Mouse (Mus musculus): Measurements from ENCODE around the gene Ltn1. TPM values are rescaled to one million over a fixed set of nuclear protein-coding genes. Genes with fewer than 3 reads are reported as not detected.

Ltn1 gene
- total RNA-seq, 2 experiments from 2014 or later = 44.9 to 46.5 TPM

GRCm38 (mm10) chr16:87393813-87394548 lies 38.4 kb downstream of the Ltn1 start:
- peak; percentile 24 to 68 for DNase-seq (ENCODE audit: extremely low spot score in 1 of 2, low spot score in 1 of 2)

GRCm38 (mm10) chr16:87387444-87387977 lies 44.9 kb downstream of the Ltn1 start:
- DNase-seq (ENCODE audit: extremely low spot score in 1 of 2, low spot score in 1 of 2) = no peak

DNA sequence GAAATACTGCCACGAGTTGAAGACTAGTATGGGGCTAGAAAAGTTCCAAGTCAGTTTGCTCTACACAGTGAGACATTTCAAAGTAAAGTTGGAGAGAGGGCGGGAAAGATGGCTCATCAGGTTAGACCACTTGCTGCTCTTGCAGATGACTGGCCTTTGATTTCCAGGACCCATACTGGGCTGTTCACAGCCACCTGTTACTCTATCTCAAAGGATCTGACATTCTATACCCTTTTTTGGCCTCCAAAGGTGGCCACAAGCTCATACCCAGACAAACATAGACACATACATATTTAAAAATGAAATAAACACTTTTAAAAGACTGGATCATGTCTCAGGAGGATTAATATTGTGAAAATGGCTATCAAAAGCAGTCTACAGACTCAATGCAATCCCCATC lies 48.0 kb downstream of the Ltn1 start:
- no peak for DNase-seq (ENCODE audit: extremely low spot score in 1 of 2, low spot score in 1 of 2)

GRCm38 (mm10) chr16:87382996-87383395 lies 49.4 kb downstream of the Ltn1 start:
- DNase-seq (ENCODE audit: extremely low spot score in 1 of 2, low spot score in 1 of 2) = no peak

GRCm38 (mm10) chr16:87366445-87366844 lies 66.0 kb downstream of the Ltn1 start:
- DNase-seq (ENCODE audit: extremely low spot score in 1 of 2, low spot score in 1 of 2) = no peak

DNA sequence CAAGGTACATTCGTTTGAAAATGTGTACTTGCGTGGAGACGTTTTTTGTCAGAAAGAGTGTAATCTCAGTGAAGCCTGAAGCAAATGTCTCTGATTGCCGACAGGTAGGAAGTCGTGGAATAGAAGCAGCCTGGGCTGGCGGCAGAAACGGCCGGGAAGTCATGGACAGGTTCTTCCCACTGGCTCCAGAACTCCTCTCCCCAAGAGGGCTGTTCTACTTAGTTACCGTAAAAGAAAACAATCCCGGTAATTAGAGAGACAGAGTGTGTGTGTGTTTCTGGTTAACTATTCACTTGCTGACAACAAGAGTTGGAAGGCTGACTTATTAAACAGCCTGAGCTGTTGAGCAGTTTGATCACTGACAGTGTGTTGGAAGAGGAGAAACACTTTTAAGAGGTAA lies 66.4 kb downstream of the Ltn1 start:
- DNase-seq (ENCODE audit: extremely low spot score in 1 of 2, low spot score in 1 of 2) = no peak

DNA sequence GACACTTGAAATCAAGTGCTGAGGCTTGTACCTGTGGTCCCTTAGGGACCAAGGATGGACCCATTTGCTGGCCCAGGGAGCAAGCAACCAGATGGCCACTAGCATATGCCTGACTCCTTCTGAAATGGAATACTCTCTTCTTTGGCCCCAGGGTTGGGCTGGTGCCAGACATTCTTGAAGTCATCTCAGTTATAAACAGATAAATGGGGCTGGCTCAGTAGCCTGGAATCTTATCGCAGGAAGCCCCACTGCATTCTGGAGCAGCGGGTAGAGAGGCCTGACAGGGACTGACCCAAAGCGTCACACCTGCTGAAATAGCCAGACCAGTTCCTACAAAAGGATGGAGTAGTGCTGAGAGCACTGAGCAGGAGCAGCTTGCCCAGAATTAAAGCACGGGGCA lies 68.2 kb downstream of the Ltn1 start:
- no peak for DNase-seq (ENCODE audit: extremely low spot score in 1 of 2, low spot score in 1 of 2)

DNA sequence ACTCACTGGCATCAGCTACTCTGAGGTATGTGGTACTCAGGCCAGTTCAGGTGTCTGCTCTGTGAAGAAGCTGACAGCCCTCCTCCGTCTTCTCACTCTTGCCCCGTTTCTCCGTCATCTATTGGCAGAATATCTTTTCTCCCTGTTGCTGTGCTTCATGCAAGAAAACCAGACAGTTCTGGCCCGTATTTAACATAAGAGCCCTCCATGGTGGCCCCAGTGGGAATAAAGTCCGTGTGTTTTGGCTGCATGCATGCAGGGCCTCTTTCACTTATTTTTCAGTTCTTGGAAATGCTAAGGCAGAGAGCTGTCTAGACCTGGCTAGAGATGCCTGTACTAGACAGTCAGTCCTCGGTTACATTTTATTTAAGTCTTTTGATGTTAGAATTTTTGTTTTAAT lies 72.3 kb downstream of the Ltn1 start:
- no peak for DNase-seq (ENCODE audit: extremely low spot score in 1 of 2, low spot score in 1 of 2)

- no peak for DNase-seq (ENCODE audit: extremely low spot score in 1 of 2, low spot score in 1 of 2)
These were observed 77.7 kb downstream of the Ltn1 start for GRCm38 (mm10) chr16:87354748-87355147.

DNA sequence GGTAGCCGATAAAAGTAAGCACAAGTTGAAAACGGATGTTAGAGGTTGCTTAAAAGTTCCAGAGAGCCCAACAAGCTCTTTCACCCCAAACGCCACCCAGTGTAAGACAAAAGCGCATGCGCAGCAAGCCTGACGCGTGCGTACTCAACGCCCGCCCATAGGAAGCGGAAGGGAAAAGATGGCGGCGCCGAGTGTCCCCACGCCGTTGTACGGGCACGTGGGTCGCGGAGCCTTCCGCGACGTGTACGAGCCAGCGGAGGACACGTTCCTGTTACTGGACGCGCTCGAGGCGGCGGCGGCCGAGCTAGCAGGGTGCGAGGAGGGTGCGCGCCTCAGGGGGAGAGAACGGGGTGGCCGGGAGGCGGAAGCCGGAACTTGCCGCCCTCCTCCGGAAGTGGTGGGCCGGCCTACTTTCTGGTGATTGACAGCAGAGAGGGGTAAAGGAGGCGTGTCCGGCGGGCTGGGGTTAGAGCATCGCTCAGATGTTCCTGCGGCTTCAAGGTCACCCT lies 78.3 kb downstream of the Ltn1 start, which contains the start of gene N6amt1:
Gene N6amt1 (plus strand): TSS at position 111 of the 509 bp plus-strand sequence.
- DNase-seq (ENCODE audit: extremely low spot score in 1 of 2, low spot score in 1 of 2) = peak; percentile 83 to 94

DNA sequence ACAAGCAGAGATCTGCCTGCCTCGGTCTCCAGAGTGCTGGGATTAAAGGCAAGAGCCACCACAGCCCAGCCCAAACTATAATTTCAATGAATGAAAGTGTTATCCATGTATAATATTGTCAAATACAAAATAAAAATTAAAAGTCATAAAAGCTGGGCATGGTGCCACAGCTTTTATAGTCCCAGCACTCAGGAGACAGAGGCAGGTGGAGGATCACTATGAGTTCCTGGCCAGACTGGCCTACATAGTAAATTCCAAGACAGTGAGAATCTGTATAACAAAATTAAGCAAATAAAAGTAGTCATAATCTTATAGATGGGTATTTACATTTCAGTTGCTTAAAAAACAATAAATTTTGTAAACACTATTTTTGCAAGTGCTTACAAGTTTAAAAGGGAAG lies 78.8 kb downstream of the Ltn1 start:
- no peak for DNase-seq (ENCODE audit: extremely low spot score in 1 of 2, low spot score in 1 of 2)

DNA sequence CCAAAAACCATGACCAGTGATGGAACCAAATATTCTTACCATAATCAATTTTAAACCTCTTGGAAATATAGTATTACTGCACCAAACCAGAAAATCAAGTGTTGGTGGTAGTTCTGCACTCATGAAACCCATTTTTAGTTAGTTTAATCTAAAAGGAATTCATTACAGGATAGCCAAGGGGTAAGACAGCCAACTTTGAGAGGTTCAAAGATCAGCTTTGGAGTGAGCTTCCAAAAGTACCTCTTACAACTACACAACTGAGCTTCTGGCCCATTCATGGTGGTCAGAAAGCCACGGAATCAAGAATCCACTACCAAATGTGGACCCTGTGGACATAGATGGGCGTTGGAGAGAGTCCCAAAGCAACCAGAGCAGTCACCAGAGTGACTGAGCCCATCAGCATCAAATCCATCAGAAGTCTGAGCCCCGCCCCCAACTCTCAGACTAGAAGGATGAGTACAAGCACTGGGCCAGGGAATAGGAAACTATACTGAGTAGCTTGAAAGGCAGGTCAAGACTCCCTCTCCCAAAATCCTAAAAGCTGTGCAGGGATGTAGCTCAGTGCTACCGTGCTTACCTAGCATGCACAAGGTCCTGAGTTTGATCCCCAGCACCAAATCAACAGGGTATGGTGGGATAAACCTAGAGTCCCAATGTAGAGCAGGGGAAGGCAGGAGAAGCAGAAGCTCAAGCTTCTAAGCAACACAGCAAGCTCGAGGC lies 80.9 kb downstream of the Ltn1 start:
- no peak for DNase-seq (ENCODE audit: extremely low spot score in 1 of 2, low spot score in 1 of 2)

DNA sequence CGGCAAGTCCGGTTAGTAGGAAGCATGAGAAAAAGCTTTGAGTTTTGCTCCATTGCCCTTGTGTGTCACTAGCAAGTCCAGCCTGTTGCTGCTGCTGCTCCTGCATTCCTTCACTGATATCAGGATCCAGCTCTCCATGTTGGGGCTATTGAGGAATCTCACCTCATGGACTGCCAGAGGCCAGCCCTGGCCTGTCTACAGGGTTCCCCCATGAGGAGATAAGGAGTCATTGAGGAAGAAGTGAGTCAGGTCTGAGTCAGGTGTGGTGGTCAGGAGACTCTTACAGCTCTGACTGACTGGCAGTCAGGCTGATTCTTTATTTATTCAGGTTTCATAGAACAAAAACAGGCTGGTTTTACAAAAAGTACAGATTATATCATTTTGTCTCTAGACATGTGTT lies 84.3 kb downstream of the Ltn1 start:
- no peak for DNase-seq (ENCODE audit: extremely low spot score in 1 of 2, low spot score in 1 of 2)

DNA sequence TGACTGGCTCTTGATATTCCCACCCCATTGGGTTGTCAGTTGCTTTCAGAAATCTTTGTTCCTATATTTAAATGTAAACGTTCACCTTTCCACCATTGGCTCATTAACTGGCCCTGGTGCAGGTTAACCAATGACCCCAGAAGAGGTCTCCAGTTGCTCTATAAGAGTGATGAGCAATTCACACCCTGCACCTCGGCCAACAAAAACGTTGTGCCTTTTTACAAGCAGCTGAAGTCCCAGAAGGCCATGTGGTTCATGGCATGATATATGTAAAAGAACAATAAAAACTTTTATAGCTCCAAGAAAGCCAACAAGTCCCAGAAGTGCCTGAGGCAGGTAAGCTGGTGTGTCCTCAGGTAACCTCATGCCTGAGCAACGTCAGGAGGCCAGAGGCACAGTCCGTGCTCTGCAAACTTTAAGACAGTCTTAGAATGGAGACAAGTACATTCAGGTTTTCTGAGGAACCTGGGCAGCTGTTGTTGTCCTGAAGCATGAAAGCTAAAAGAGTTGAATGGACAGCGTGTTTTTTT lies 91.3 kb downstream of the Ltn1 start:
- DNase-seq (ENCODE audit: extremely low spot score in 1 of 2, low spot score in 1 of 2) = no peak

- DNase-seq (ENCODE audit: extremely low spot score in 1 of 2, low spot score in 1 of 2) = no peak
These were observed 97.7 kb downstream of the Ltn1 start for GRCm38 (mm10) chr16:87334756-87335155.

DNA sequence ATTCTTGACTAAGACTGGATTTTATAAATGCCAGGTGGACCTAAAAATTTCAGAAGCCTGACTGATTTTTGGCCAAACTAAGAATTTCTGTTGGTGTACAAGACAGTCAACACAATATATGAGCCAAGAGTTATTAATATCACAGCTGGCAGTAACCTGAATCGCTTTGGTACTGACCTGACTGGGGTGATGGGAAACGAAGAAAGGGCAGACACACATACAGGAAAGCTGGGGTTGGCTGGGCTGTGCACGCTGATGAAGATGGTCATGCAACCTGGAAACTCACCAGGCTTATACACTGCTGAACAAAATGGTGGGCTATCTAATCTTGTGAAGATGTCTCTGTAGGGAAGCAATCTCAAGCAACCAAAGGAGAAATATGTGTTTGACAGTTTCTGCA lies 102.4 kb downstream of the Ltn1 start:
- DNase-seq (ENCODE audit: extremely low spot score in 1 of 2, low spot score in 1 of 2) = no peak

Other genes starting within 250 kb of the Ltn1 start
- 10 to 100 TPM; 17.1 to 20.5 TPM for gene N6amt1, start 78.4 kb downstream of the Ltn1 start, total RNA-seq (2021)
- 10 to 100 TPM; 10.6 to 11.7 TPM for gene Rwdd2b, start 8.0 kb upstream of the Ltn1 start, total RNA-seq (2021)
- gene Usp16, start 22.1 kb upstream of the Ltn1 start, total RNA-seq (2021) = 10 to 100 TPM; 36.1 to 46.4 TPM
- 100 to 1,000 TPM; 172 to 195 TPM for gene Cct8, start 63.3 kb upstream of the Ltn1 start, total RNA-seq (2021)
- under 1 TPM; 0.59 to 0.73 TPM for gene Map3k7cl, start 120.7 kb upstream of the Ltn1 start, total RNA-seq (2021)

Measured in layer of hippocampus, postnatal 25 days (tissue).